Mouse (Mus musculus): ENCODE measurements around the gene Gm43552. TPM values are rescaled to one million over a fixed set of nuclear protein-coding genes. Genes with fewer than 3 reads are reported as not detected.
A peak's percentile ranks its signal among the peaks of the same experiment; 100 is the strongest.
"Not testable (repeated sequence)": the region's sequence is repeated elsewhere in the genome, so short reads cannot be mapped to it uniquely, and the experiment has no call there.

Gene Gm43552
- polyA plus RNA-seq, 2 experiments, result not detected

DNA sequence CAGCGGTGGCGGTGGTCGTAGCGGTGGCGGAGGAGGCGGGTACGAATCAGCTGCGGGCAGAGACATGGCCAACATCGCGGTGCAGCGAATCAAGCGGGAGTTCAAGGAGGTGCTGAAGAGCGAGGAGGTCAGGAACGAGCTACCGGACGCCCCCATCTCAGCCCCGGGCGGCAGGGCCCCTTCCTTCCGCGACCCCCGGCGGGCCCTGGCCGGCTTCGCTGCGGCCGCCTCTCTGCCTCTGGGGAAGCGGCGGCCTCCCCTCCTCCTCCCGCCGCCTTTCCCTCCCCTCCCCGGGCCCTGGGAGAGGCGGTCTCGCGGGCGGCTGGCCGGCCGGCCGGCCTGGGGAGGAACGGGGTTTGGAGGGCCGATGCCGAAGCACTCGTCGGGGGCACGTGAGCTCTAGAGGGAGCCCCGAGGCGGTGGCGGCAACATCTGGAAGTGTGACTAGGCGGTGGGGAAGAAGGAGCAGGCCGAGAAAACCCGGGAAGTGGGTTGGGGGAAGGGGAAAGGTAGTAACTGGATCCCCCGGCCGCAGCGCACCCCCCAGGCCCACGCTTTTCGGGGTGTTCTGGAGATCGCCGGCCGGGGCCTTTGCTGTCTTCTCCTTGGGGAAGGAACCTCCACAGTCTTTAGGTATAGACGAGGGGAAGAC lies 44.9 kb upstream of the Gm43552 start:
- ATAC-seq (ENCODE audit: insufficient read depth) (peak; percentile 71), DNase-seq (ENCODE audit: low read depth in 3 of 3, low spot score in 3 of 3) (peak; percentile 38 to 56 (median 46))
- Histone ChIP-seq H3K9ac (replicated peaks) (peak overlapping the region; percentile 97), H3K4me2 (ENCODE audit: low read depth) (peak overlapping the region; percentile 80), H3K27me3 (ENCODE audit: control insufficient read depth, insufficient read depth, low read length) (no peaks in the 10 kb centered on the region), H3K9me3 (ENCODE audit: control insufficient read depth, low read length) (no peaks in the 10 kb centered on the region), H3K27ac (peak overlapping the region; percentile 90), H3K4me1 (replicated peaks; ENCODE audit: control insufficient read depth in 2 of 2, insufficient read depth in 2 of 2, low read length in 1 of 2) (peaks cover 6 to 8% of the 10 kb centered on the region in 2 experiments; a peak in 3 of 4 replicates), H3K4me3 (ENCODE audit: insufficient read depth in 1 of 2, low read depth in 2 of 2, low read length in 2 of 2) (peak overlapping the region; percentile 94 to 95), H3K36me3 (replicated peaks; ENCODE audit: control insufficient read depth, insufficient read depth, low read depth) (no peaks in the 10 kb centered on the region; the same call in 1 of the 2 replicates)
- under 1% methylated on average over 51 of the region's 59 CpGs for WGBS (ENCODE audit: insufficient replicate concordance)
- no peak for TF ChIP-seq EP300 (IDR thresholded peaks at IDR 0.05; ENCODE audit: low read depth)
- 0 out of 2 replicates have a peak, but pooled peaks have one; percentile 6 for TF ChIP-seq CTCF (IDR thresholded peaks at IDR 0.05; ENCODE audit: low read depth)

DNA sequence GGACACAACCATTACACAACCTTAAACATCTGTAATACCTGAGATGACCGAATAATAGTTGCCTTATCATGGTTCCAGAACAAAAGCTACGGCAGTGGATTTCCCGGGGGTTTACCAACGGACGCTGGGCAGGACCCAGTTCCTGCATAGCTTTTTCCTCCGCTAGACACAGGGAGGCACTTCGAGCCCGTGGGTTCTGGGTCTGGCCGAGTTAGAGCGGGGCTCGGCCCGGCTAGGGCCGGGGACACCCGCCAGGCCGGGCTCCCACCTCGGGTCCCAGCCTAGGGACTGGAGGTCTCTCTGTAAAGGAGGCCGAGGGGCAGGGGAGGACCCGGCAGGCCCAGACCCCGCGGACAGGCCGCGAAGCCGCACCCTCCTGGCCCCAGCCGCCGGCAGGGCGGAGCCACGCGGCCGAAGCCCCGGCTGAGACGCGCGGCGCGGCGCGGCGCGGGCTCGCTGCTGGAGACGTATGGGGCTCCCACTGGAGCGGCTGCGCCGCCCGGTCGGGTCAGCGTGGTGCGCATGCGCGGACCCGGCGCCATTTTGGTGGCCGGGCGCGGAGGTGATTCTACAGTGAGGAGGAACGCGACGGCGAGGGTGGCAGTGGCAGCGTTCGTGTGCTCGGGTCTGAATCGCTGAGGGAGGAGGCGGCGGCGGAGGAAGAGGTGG lies 44.3 kb upstream of the Gm43552 start, which contains the start of the genes Smim14 and Ube2k:
Gene Smim14, minus strand, starts transcription at position 434 of the 669 bp plus-strand sequence.
Gene Ube2k, plus strand, starts transcription at position 483 of the 669 bp plus-strand sequence.
- no peak for TF ChIP-seq CTCF (IDR thresholded peaks at IDR 0.05; ENCODE audit: low read depth)
- 0 out of 2 replicates have a peak, but pooled peaks have one; percentile 14 for TF ChIP-seq EP300 (IDR thresholded peaks at IDR 0.05; ENCODE audit: low read depth)
- Histone ChIP-seq H3K4me1 (replicated peaks; ENCODE audit: control insufficient read depth in 2 of 2, insufficient read depth in 2 of 2, low read length in 1 of 2) (peaks cover 6 to 8% of the 10 kb centered on the region in 2 experiments; a peak in 3 of 4 replicates), H3K27ac (peak within 1 kb of the TSS; percentile 90), H3K27me3 (ENCODE audit: control insufficient read depth, insufficient read depth, low read length) (no peaks in the 10 kb centered on the region), H3K4me2 (ENCODE audit: low read depth) (peak within 1 kb of the TSS; percentile 90), H3K36me3 (replicated peaks; ENCODE audit: control insufficient read depth, insufficient read depth, low read depth) (no peaks in the 10 kb centered on the region), H3K9me3 (ENCODE audit: control insufficient read depth, low read length) (no peaks in the 10 kb centered on the region), H3K4me3 (ENCODE audit: insufficient read depth in 1 of 2, low read depth in 2 of 2, low read length in 2 of 2) (peak within 1 kb of the TSS; percentile 94 to 95), H3K9ac (replicated peaks) (peak within 1 kb of the TSS; percentile 97)
- DNase-seq (ENCODE audit: low read depth in 3 of 3, low spot score in 3 of 3) (peak; percentile 84 to 88 (median 87)), ATAC-seq (ENCODE audit: insufficient read depth) (peak; percentile 94)
- under 1% methylated on average over 65 of the region's 66 CpGs for WGBS (ENCODE audit: insufficient replicate concordance)

DNA sequence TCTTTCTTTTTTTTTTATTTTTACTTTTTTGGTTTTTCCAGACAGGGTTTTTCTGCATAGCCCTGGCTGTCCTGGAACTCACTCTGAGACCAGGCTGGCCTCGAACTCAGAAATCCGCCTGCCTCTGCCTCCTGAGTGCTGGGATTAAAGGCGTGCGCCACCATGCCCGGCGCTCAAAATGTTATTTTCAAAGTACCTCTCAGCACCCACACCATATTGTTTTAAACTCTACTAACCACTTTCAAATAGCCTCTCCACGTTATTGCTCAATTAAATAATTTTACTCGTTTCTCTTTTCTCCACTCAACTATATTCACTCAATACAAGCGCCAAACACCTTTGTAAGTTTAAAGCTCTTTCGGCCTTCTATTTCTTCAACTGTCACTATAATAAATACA lies 43.4 kb upstream of the Gm43552 start:
- not testable (repeated sequence) for H3K36me3 ChIP-seq (replicated peaks; ENCODE audit: control insufficient read depth, insufficient read depth, low read depth); H3K4me1 ChIP-seq (replicated peaks; ENCODE audit: control insufficient read depth in 2 of 2, insufficient read depth in 2 of 2, low read length in 1 of 2); H3K27me3 ChIP-seq (ENCODE audit: control insufficient read depth, insufficient read depth, low read length); DNase-seq (ENCODE audit: low read depth in 3 of 3, low spot score in 3 of 3); H3K9me3 ChIP-seq (ENCODE audit: control insufficient read depth, low read length); ATAC-seq (ENCODE audit: insufficient read depth)
- peak overlapping the region; percentile 90 for H3K27ac ChIP-seq
- peak overlapping the region; percentile 90 for H3K4me2 ChIP-seq (ENCODE audit: low read depth)
- H3K4me3 ChIP-seq (ENCODE audit: insufficient read depth in 1 of 2, low read depth in 2 of 2, low read length in 2 of 2), result peak overlapping the region; percentile 71 to 94; a peak in 3 of 4 replicates
- WGBS (ENCODE audit: insufficient replicate concordance), result 75% methylated on average over 10 of the region's 10 CpGs
- peak overlapping the region; percentile 97 for H3K9ac ChIP-seq (replicated peaks)

DNA sequence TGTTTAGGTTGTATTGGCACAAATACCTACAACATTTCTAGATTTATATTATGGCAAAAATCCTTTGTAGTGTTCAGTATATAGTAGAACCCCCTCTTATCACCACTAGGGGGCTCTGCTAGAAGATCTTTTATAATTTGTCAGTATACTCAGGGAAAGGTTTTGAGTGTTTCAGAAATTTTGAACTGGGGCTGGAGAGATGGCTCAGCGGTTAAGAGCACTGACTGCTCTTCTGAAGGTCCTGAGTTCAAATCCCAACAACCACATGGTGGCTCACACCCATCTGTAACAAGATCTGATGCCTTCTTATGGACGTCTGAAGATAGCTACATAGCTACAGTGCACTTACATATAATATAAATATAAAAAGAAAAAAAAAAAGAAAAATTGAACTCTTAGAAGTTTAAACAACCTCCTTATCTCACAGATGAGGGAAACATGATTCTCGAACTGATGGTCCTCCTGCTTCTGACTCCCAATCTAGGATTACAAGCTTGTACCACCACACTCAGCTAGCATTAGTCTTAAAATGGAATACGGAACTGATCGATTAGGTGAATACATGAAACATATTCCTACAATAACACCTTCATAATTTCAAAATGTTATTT lies 42.9 kb upstream of the Gm43552 start:
- ATAC-seq (ENCODE audit: insufficient read depth) (no peak; the same call in 1 of the 2 replicates), DNase-seq (ENCODE audit: low read depth in 3 of 3, low spot score in 3 of 3) (peak; percentile 59 to 74 (median 61))
- Histone ChIP-seq H3K4me2 (ENCODE audit: low read depth) (peak overlapping the region; percentile 90; the same call in 1 of the 2 replicates), H3K27me3 (ENCODE audit: control insufficient read depth, insufficient read depth, low read length) (no peaks in the 10 kb centered on the region), H3K36me3 (replicated peaks; ENCODE audit: control insufficient read depth, insufficient read depth, low read depth) (no peaks in the 10 kb centered on the region), H3K4me3 (ENCODE audit: insufficient read depth in 1 of 2, low read depth in 2 of 2, low read length in 2 of 2) (no peak overlapping the region), H3K9me3 (ENCODE audit: control insufficient read depth, low read length) (no peaks in the 10 kb centered on the region), H3K4me1 (replicated peaks; ENCODE audit: control insufficient read depth in 2 of 2, insufficient read depth in 2 of 2, low read length in 1 of 2) (peaks cover 6 to 8% of the 10 kb centered on the region in 2 experiments; a peak in 3 of 4 replicates), H3K9ac (replicated peaks) (no peak overlapping the region), H3K27ac (no peak overlapping the region)
- 44% methylated on average over 5 of the region's 5 CpGs for WGBS (ENCODE audit: insufficient replicate concordance)
- TF ChIP-seq CTCF (IDR thresholded peaks at IDR 0.05; ENCODE audit: low read depth) (peak; percentile 60), EP300 (IDR thresholded peaks at IDR 0.05; ENCODE audit: low read depth) (no peak)
